Mouse (Mus musculus) heart, adult 2 months (tissue): Measurements from ENCODE around the gene Irgm1. TPM values are rescaled to one million over a fixed set of nuclear protein-coding genes. Genes with fewer than 3 reads are reported as not detected.
"Not testable (repeated sequence)": the region's sequence is repeated elsewhere in the genome, so short reads cannot be mapped to it uniquely, and the experiment has no call there.

ENCODE experiments used
- DNase-seq, 2 experiments: peaks; one replicate each; pipeline ENCODE4 v3.0.0; 2021
- H3K27ac ChIP-seq: fragments of 200-600 bp; 2 replicates; pipeline ENCODE4 v1.8.1; 2022
- H3K27me3 ChIP-seq: fragments of 200-500 bp; 2 replicates; pipeline ENCODE4 v1.6.1; 2012; ENCODE audit warnings: mild to moderate bottlenecking, low read length, inconsistent platforms, mixed read lengths; ENCODE audit not compliant: control insufficient read depth, insufficient read depth
- H3K36me3 ChIP-seq: fragments of 200-500 bp; 2 replicates; pipeline ENCODE4 v1.6.1; 2012; ENCODE audit warnings: low read length, inconsistent platforms; ENCODE audit not compliant: control insufficient read depth, insufficient read depth
- H3K4me1 ChIP-seq: fragments of 200-500 bp; 2 replicates; pipeline ENCODE4 v1.6.1; 2011; ENCODE audit warnings: low read length; ENCODE audit not compliant: control insufficient read depth, insufficient read depth
- H3K4me3 ChIP-seq: fragments of 200-600 bp; 2 replicates; pipeline ENCODE4 v1.8.1; 2022
- H3K79me2 ChIP-seq: fragments of 200-500 bp; replicated peaks from 2 replicates; pipeline ENCODE4 v1.6.1; 2012; ENCODE audit warnings: mild to moderate bottlenecking, inconsistent platforms, low read length, moderate library complexity, mixed read lengths; ENCODE audit not compliant: control insufficient read depth, insufficient read depth
- H3K9ac ChIP-seq: fragments of 200-500 bp; 2 replicates; pipeline ENCODE4 v1.6.1; 2012; ENCODE audit warnings: low read depth, mild to moderate bottlenecking, control low read depth, inconsistent platforms, low read length, mixed read lengths
- CTCF ChIP-seq: fragments of 200-600 bp; IDR thresholded peaks from 2 replicates; pipeline ENCODE4 v1.8.1; 2022; ENCODE audit warnings: antibody characterized with exemption, mild to moderate bottlenecking, moderate library complexity
- EP300 ChIP-seq: fragments of 200-500 bp; IDR thresholded peaks from 2 replicates; pipeline ENCODE4 v1.6.1; 2011; ENCODE audit warnings: low read depth, low read length, control low read depth; ENCODE audit not compliant: insufficient read depth
- POLR2A ChIP-seq: fragments of 200-500 bp; IDR thresholded peaks from 2 replicates; pipeline ENCODE4 v1.6.1; 2011; ENCODE audit warnings: mild to moderate bottlenecking, low read depth, low read length, control low read depth; ENCODE audit not compliant: insufficient read depth
- WGBS: fragments of 180-500 bp; shearing (Covaris S2); methylation state at CpG from one replicate; pipeline ENCODE4 v1.1.7; 2018; 5-methylcytosine and 5-hydroxymethylcytosine counted together
- intact Hi-C: fragments of 180-260 bp; cut with DNase I; formaldehyde crosslinking; loops from one replicate; pipeline ENCODE4 v1.15.1; 2025
- polyA plus RNA-seq: library from polyadenylated mRNA; depleted of rRNA; stranded (reverse); fragments of >200 nt; gene quantifications from 2 replicates; pipeline ENCODE4 v1.2.3, GENCODE M21; 2012
- total RNA-seq, 2 experiments: library from RNA; stranded (reverse); gene quantifications; 2 replicates each; pipeline ENCODE4 v1.2.3; 2021

Irgm1 gene
- total and polyA plus RNA-seq, 3 experiments, result 9.9 to 13.5 (median 10.0) TPM

- Histone ChIP-seq H3K36me3 (no peaks in the 10 kb centered on the region), H3K9ac (no peak overlapping the region), H3K27ac (no peak overlapping the region), H3K27me3 (no peaks in the 10 kb centered on the region), H3K79me2 (no peaks in the 10 kb centered on the region), H3K4me3 (no peak overlapping the region), H3K4me1 (peaks cover 1% of the 10 kb centered on the region)
- WGBS, result 48% methylated on average over 2 of the region's 2 CpGs
- DNase-seq, result no peak
- TF ChIP-seq EP300, result no peak
- no peak for TF ChIP-seq CTCF
- no peak for TF ChIP-seq POLR2A
- intact Hi-C loops, result no loop called here
Measured at GRCm38 (mm10) chr11:48898812-48899431, 27.4 kb upstream of the Irgm1 start.

GRCm38 (mm10) chr11:48876680-48877079, 5.2 kb upstream of the Irgm1 start:
- TF ChIP-seq POLR2A (no peak), CTCF (peak; percentile 44)
- H3K79me2 ChIP-seq, result no peaks in the 10 kb centered on the region
- WGBS, result 97% methylated on average over 1 of the region's 1 CpGs
- intact Hi-C loops, result loop anchor here (10.0 kb wide), 1 partner anchor 658 kb away; no protein-coding TSS in a partner anchor
- peaks cover 5% of the 10 kb centered on the region for H3K4me1 ChIP-seq
- H3K4me3 ChIP-seq, result no peak overlapping the region
- no peaks in the 10 kb centered on the region for H3K27me3 ChIP-seq
- H3K27ac ChIP-seq, result no peak overlapping the region
- H3K36me3 ChIP-seq, result peaks cover 11% of the 10 kb centered on the region
- DNase-seq, result no peak
- no peak overlapping the region for H3K9ac ChIP-seq

- peaks cover 11% of the 10 kb centered on the region for H3K36me3 ChIP-seq
- not testable (repeated sequence) for H3K4me3 ChIP-seq, H3K27ac ChIP-seq, H3K4me1 ChIP-seq, H3K79me2 ChIP-seq, H3K9ac ChIP-seq, DNase-seq, H3K27me3 ChIP-seq
- WGBS, result 88% methylated on average over 1 of the region's 1 CpGs
- intact Hi-C loops, result loop anchor here (10.0 kb wide), 1 partner anchor 659 kb away; no protein-coding TSS in a partner anchor
Measured at GRCm38 (mm10) chr11:48875343-48875837, 3.9 kb upstream of the Irgm1 start.

GRCm38 (mm10) chr11:48874465-48874864, 3.0 kb upstream of the Irgm1 start:
- Histone ChIP-seq H3K4me3 (no peak overlapping the region), H3K9ac (no peak overlapping the region), H3K36me3 (peaks cover 11% of the 10 kb centered on the region), H3K4me1 (peaks cover 6% of the 10 kb centered on the region), H3K27ac (no peak overlapping the region; the same call in 1 of the 2 replicates), H3K79me2 (peaks cover 3% of the 10 kb centered on the region), H3K27me3 (no peaks in the 10 kb centered on the region)
- DNase-seq, result peak; percentile 49 to 50
- TF ChIP-seq EP300 (0 out of 2 replicates have a peak, but pooled peaks have one; percentile 27), POLR2A (no peak), CTCF (peak; percentile 90)
- WGBS, result 0% methylated on average over 4 of the region's 4 CpGs
- intact Hi-C loops, result loop anchor here (1.0 to 10.0 kb wide), 7 partner anchors 118 to 660 kb away; partner anchors contain the start of genes Btnl9, Gm12185 and Zfp62

GRCm38 (mm10) chr11:48873591-48874290, 2.3 kb upstream of the Irgm1 start:
- 49% methylated on average over 10 of the region's 10 CpGs for WGBS
- peak overlapping the region; percentile 11 for H3K27ac ChIP-seq
- DNase-seq, result no peak
- intact Hi-C loops, result loop anchor here (1.0 to 10.0 kb wide), 7 partner anchors 119 to 661 kb away; partner anchors contain the start of genes Btnl9, Gm12185 and Zfp62
- peaks cover 3% of the 10 kb centered on the region for H3K79me2 ChIP-seq
- H3K4me1 ChIP-seq, result peaks cover 6% of the 10 kb centered on the region
- peaks cover 13% of the 10 kb centered on the region for H3K36me3 ChIP-seq
- H3K9ac ChIP-seq, result peak overlapping the region; percentile 2; the same call in 1 of the 2 replicates
- no peak overlapping the region for H3K4me3 ChIP-seq
- H3K27me3 ChIP-seq, result no peaks in the 10 kb centered on the region
- TF ChIP-seq EP300, result no peak
